Mouse (Mus musculus): ENCODE measurements at regions not wholly inside any gene's neighbourhood (a gene's known extent, or its start where the extent isn't known, plus 50 kb on each side); places are given as distances from the start of the nearest gene placed in this dataset.

DNA sequence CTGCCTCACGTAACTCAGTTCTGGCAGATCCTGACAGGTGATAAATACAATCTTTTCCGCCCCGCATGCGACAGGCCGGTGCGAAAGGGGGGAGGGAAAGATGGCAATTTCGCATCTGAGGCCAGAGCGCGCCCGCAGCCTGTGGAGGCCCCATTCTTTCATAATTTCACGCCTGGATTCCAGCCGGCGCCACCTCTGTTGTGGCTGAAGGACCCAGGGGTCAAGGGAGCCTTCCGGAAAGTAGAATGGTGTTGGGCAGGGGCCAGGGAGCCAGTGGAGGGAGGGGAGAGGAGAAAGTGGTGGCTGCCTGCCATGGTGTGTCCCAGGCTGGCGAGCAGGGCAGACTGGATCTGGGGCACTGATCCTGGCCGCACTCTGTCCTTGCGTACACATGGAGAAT, 224.5 kb downstream of the Gm26897 start:
- Histone ChIP-seq H3K79me2 (replicated peaks; ENCODE audit: control insufficient read depth, extremely low read depth, insufficient read depth, poor library complexity, severe bottlenecking) (no peaks in the 10 kb centered on the region), H3K36me3 (replicated peaks in 1 of 2; ENCODE audit: control insufficient read depth in 1 of 2, insufficient read depth in 1 of 2, low read length in 1 of 2) (no peaks in the 10 kb centered on the region), H3K4me2 (ENCODE audit: insufficient read depth, low read depth, poor library complexity, severe bottlenecking) (no peak overlapping the region), H3K27me3 (replicated peaks) (no peaks in the 10 kb centered on the region), H3K9ac (ENCODE audit: insufficient read depth, low read depth) (no peak overlapping the region), H3K27ac (ENCODE audit: insufficient read depth, low read depth) (no peak overlapping the region), H3K4me3 (replicated peaks in 1 of 3; ENCODE audit: low read depth in 2 of 3, low read length in 2 of 3, poor library complexity in 1 of 3) (no peak overlapping the region), H3K4me1 (ENCODE audit: control insufficient read depth in 1 of 2, insufficient read depth in 2 of 2) (no peaks in the 10 kb centered on the region), H3K9me3 (replicated peaks; ENCODE audit: low read length) (peaks cover 68% of the 10 kb centered on the region)
- DNase-seq (ENCODE audit: extremely low read depth) = no peak
- TF ChIP-seq PAX5 (IDR thresholded peaks at IDR 0.05; ENCODE audit: low read length) (no peak), ZMIZ1 (IDR thresholded peaks at IDR 0.05; ENCODE audit: low read depth, low read length) (no peak), ZNF384 (IDR thresholded peaks at IDR 0.05; ENCODE audit: low read depth, low read length) (no peak), BHLHE40 (IDR thresholded peaks at IDR 0.05; ENCODE audit: low read depth, low read length) (no peak), MEF2A (IDR thresholded peaks at IDR 0.05; ENCODE audit: borderline replicate concordance, low read depth, low read length) (no peak), USF2 (conservative IDR thresholded peaks at IDR 0.05; ENCODE audit: low read depth, low read length) (no peak), TCF12 (IDR thresholded peaks at IDR 0.05; ENCODE audit: low read depth, low read length) (no peak), CHD2 (IDR thresholded peaks at IDR 0.05; ENCODE audit: low read length) (no peak), RAD21 (IDR thresholded peaks at IDR 0.05; ENCODE audit: low read depth, low read length) (no peak), MXI1 (IDR thresholded peaks at IDR 0.05; ENCODE audit: low read depth, low read length) (no peak), GABPA (IDR thresholded peaks at IDR 0.05; ENCODE audit: insufficient replicate concordance, low read depth, low read length) (no peak), TBP (conservative IDR thresholded peaks at IDR 0.05; ENCODE audit: low read depth, low read length) (no peak), ZC3H11A (IDR thresholded peaks at IDR 0.05; ENCODE audit: low read depth, low read length) (no peak), JUN (IDR thresholded peaks at IDR 0.05; ENCODE audit: insufficient read depth, low read depth, low read length) (no peak), POLR2A (IDR thresholded peaks at IDR 0.05; ENCODE audit: low read depth, low read length) (no peak), NELFE (IDR thresholded peaks at IDR 0.05; ENCODE audit: low read depth, low read length) (no peak), SIN3A (IDR thresholded peaks at IDR 0.05; ENCODE audit: low read length) (no peak)
- dilution Hi-C loops (cut with MboI; ENCODE audit: extremely low pct_ligation_motif_present, extremely low pct_unique_long_range_greater_than_20kb, low sequenced_read_pairs) (no loop called here), in situ Hi-C loops (cut with MboI; ENCODE audit: low pct_ligation_motif_present, low pct_unique_long_range_greater_than_20kb, low sequenced_read_pairs) (no loop called here)

DNA sequence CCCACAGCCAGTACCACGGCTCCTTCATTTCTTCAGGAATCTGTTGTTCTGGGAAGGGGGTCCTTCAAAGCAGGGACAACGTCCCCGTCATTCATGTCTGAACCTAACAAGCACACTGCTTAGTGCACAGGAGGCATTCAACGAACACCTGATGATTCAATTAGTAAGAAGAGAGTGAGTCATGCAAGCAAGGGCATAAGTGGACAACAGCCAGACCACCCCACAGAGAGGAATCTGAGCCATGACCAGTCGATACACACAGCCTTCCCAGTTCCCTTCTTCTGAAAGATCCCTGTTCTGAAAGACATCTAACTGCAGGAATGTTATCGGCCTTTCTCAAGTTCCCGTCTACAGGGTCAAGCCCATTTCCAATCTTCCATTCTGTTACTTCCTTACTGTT, 231.6 kb downstream of the Gm26897 start:
- Histone ChIP-seq H3K9ac (ENCODE audit: insufficient read depth, low read depth) (no peak overlapping the region), H3K27me3 (replicated peaks) (no peaks in the 10 kb centered on the region), H3K4me2 (ENCODE audit: insufficient read depth, low read depth, poor library complexity, severe bottlenecking) (no peak overlapping the region), H3K4me1 (ENCODE audit: control insufficient read depth in 1 of 2, insufficient read depth in 2 of 2) (no peaks in the 10 kb centered on the region), H3K79me2 (replicated peaks; ENCODE audit: control insufficient read depth, extremely low read depth, insufficient read depth, poor library complexity, severe bottlenecking) (no peaks in the 10 kb centered on the region), H3K4me3 (replicated peaks in 1 of 3; ENCODE audit: low read depth in 2 of 3, low read length in 2 of 3, poor library complexity in 1 of 3) (no peak overlapping the region), H3K36me3 (replicated peaks in 1 of 2; ENCODE audit: control insufficient read depth in 1 of 2, insufficient read depth in 1 of 2, low read length in 1 of 2) (no peaks in the 10 kb centered on the region), H3K27ac (ENCODE audit: insufficient read depth, low read depth) (no peak overlapping the region), H3K9me3 (replicated peaks; ENCODE audit: low read length) (peaks cover 80% of the 10 kb centered on the region)
- no peak for DNase-seq (ENCODE audit: extremely low read depth)
- dilution Hi-C loops (cut with MboI; ENCODE audit: extremely low pct_ligation_motif_present, extremely low pct_unique_long_range_greater_than_20kb, low sequenced_read_pairs) = no loop called here
- in situ Hi-C loops (cut with MboI; ENCODE audit: low pct_ligation_motif_present, low pct_unique_long_range_greater_than_20kb, low sequenced_read_pairs) = no loop called here
- TF ChIP-seq ZNF384 (IDR thresholded peaks at IDR 0.05; ENCODE audit: low read depth, low read length) = no peak
- TF ChIP-seq CHD1 (IDR thresholded peaks at IDR 0.05; ENCODE audit: low read depth, low read length) = no peak
- no peak for TF ChIP-seq HCFC1 (IDR thresholded peaks at IDR 0.05; ENCODE audit: low read depth, low read length)
- no peak for TF ChIP-seq SMC3 (IDR thresholded peaks at IDR 0.05; ENCODE audit: low read depth, low read length)
- TF ChIP-seq UBTF (IDR thresholded peaks at IDR 0.05; ENCODE audit: low read depth, low read length) = no peak
- no peak for TF ChIP-seq TCF12 (IDR thresholded peaks at IDR 0.05; ENCODE audit: low read depth, low read length)
- no peak for TF ChIP-seq E2F4 (IDR thresholded peaks at IDR 0.05; ENCODE audit: insufficient replicate concordance, low read depth, low read length)
- TF ChIP-seq RCOR1 (conservative IDR thresholded peaks at IDR 0.05; ENCODE audit: low read depth, low read length) = no peak
- TF ChIP-seq ELF1 (IDR thresholded peaks at IDR 0.05; ENCODE audit: low read depth, low read length) = no peak
- no peak for TF ChIP-seq BHLHE40 (IDR thresholded peaks at IDR 0.05; ENCODE audit: low read depth, low read length)
- no peak for TF ChIP-seq NELFE (IDR thresholded peaks at IDR 0.05; ENCODE audit: low read depth, low read length)
- TF ChIP-seq TBP (conservative IDR thresholded peaks at IDR 0.05; ENCODE audit: low read depth, low read length) = no peak
- no peak for TF ChIP-seq USF1 (IDR thresholded peaks at IDR 0.05; ENCODE audit: low read depth, low read length)
- TF ChIP-seq GABPA (IDR thresholded peaks at IDR 0.05; ENCODE audit: insufficient replicate concordance, low read depth, low read length) = no peak
- TF ChIP-seq JUND (conservative IDR thresholded peaks at IDR 0.05; ENCODE audit: low read depth, low read length) = no peak
- no peak for TF ChIP-seq ZKSCAN1 (IDR thresholded peaks at IDR 0.05; ENCODE audit: borderline replicate concordance, low read depth, low read length)
- no peak for TF ChIP-seq MYC (IDR thresholded peaks at IDR 0.05; ENCODE audit: low read depth, low read length)
- no peak for TF ChIP-seq ZC3H11A (IDR thresholded peaks at IDR 0.05; ENCODE audit: low read depth, low read length)
- TF ChIP-seq JUN (IDR thresholded peaks at IDR 0.05; ENCODE audit: insufficient read depth, low read depth, low read length) = no peak
- TF ChIP-seq KAT2A (IDR thresholded peaks at IDR 0.05; ENCODE audit: insufficient replicate concordance, low read length) = no peak

Data from CH12.LX (cell line).